Mouse (Mus musculus) liver, embryonic 13.5 days (tissue): ENCODE measurements around the gene Gnat1. TPM values are rescaled to one million over a fixed set of nuclear protein-coding genes. Genes with fewer than 3 reads are reported as not detected.
A peak's percentile ranks its signal among the peaks of the same experiment; 100 is the strongest.

Experiments used
- ATAC-seq: fragments of 200-750 bp; cut with Nextera tagmentation; 2 replicates; pipeline ENCODE4 v1.8.0; 2017; ENCODE audit warnings: low read depth, mild to moderate bottlenecking, moderate number of reproducible peaks, moderate library complexity
- DNase-seq: peaks from one replicate; pipeline ENCODE4 v3.0.0; 2022
- H3K27ac ChIP-seq: fragments of 300-500 bp; sonication (generic); 2 replicates; pipeline ENCODE4 v1.5.1; 2015; ENCODE audit warnings: moderate library complexity, mild to moderate bottlenecking, inconsistent platforms
- H3K27me3 ChIP-seq: fragments of 300-500 bp; sonication (generic); 2 replicates; pipeline ENCODE4 v1.6.1; 2015; ENCODE audit warnings: mild to moderate bottlenecking, inconsistent platforms
- H3K36me3 ChIP-seq: fragments of 300-500 bp; sonication (generic); 2 replicates; pipeline ENCODE4 v1.6.1; 2015; ENCODE audit warnings: mild to moderate bottlenecking, inconsistent platforms
- H3K4me1 ChIP-seq: fragments of 300-500 bp; sonication (generic); replicated peaks from 2 replicates; pipeline ENCODE4 v1.6.1; 2015; ENCODE audit warnings: inconsistent platforms
- H3K4me2 ChIP-seq: fragments of 300-500 bp; sonication (generic); 2 replicates; pipeline ENCODE4 v1.6.1; 2015; ENCODE audit warnings: inconsistent platforms, mild to moderate bottlenecking, moderate library complexity
- H3K4me3 ChIP-seq: fragments of 300-500 bp; sonication (generic); replicated peaks from 2 replicates; pipeline ENCODE4 v1.5.1; 2015; ENCODE audit warnings: mild to moderate bottlenecking, inconsistent platforms
- H3K9ac ChIP-seq: fragments of 300-500 bp; sonication (generic); 2 replicates; pipeline ENCODE4 v1.6.1; 2015; ENCODE audit warnings: mild to moderate bottlenecking, inconsistent platforms
- H3K9me3 ChIP-seq: fragments of 300-500 bp; sonication (generic); replicated peaks from 2 replicates; pipeline ENCODE4 v1.6.1; 2016; ENCODE audit warnings: inconsistent platforms
- WGBS: fragments of 180-500 bp; shearing (Covaris S2); methylation state at CpG from one replicate; pipeline ENCODE4 v1.1.7; 2015; ENCODE audit not compliant: insufficient replicate concordance; 5-methylcytosine and 5-hydroxymethylcytosine counted together
- polyA plus RNA-seq: library from polyadenylated mRNA; unstranded; fragments of >200 nt; fragmentation: Nextera tagmentation; extraction: Ambion mirVana; gene quantifications from 2 replicates; pipeline ENCODE4 v1.2.1, GENCODE M21; 2015

Gnat1 gene
- polyA plus RNA-seq, 1 experiment from 2014 or later, result 1.5 TPM

- Histone ChIP-seq H3K4me2 (no peak within 1 kb of the TSS), H3K36me3 (no peaks in the 10 kb centered on the region), H3K9ac (no peak within 1 kb of the TSS), H3K9me3 (no peaks in the 10 kb centered on the region), H3K4me1 (peaks cover 23% of the 10 kb centered on the region), H3K27me3 (peaks cover 74% of the 10 kb centered on the region), H3K4me3 (no peak within 1 kb of the TSS), H3K27ac (no peak within 1 kb of the TSS)
- ATAC-seq (no peak), DNase-seq (no peak)
- WGBS, result 69% methylated on average over 9 of the region's 9 CpGs
Measured at GRCm38 (mm10) chr9:107669480-107669945, 10.0 kb downstream of the Gnat1 start, which contains the start of gene Slc38a3. TSS of gene Slc38a3 (minus strand) at chr9:107669530.

GRCm38 (mm10) chr9:107668916-107669315 lies 10.6 kb downstream of the Gnat1 start:
- Histone ChIP-seq H3K9me3 (no peaks in the 10 kb centered on the region), H3K4me3 (no peak overlapping the region), H3K36me3 (no peaks in the 10 kb centered on the region), H3K27me3 (peaks cover 71% of the 10 kb centered on the region), H3K4me2 (no peak overlapping the region), H3K4me1 (peaks cover 23% of the 10 kb centered on the region), H3K27ac (no peak overlapping the region), H3K9ac (no peak overlapping the region)
- 56% methylated on average over 3 of the region's 3 CpGs for WGBS
- no peak for DNase-seq
- ATAC-seq, result no peak

- ATAC-seq (no peak), DNase-seq (no peak)
- H3K4me1 ChIP-seq, result peaks cover 23% of the 10 kb centered on the region
- peak overlapping the region; percentile 64; the same call in 1 of the 2 replicates for H3K4me2 ChIP-seq
- H3K27ac ChIP-seq, result no peak overlapping the region
- peaks cover 77% of the 10 kb centered on the region for H3K27me3 ChIP-seq
- no peak overlapping the region for H3K9ac ChIP-seq
- no peaks in the 10 kb centered on the region for H3K36me3 ChIP-seq
- 27% methylated on average over 8 of the region's 8 CpGs for WGBS
- no peak overlapping the region for H3K4me3 ChIP-seq
- no peaks in the 10 kb centered on the region for H3K9me3 ChIP-seq
Measured at GRCm38 (mm10) chr9:107668011-107668410, 11.5 kb downstream of the Gnat1 start.

GRCm38 (mm10) chr9:107667219-107667618 lies 12.3 kb downstream of the Gnat1 start:
- Histone ChIP-seq H3K4me2 (peak overlapping the region; percentile 64), H3K36me3 (no peaks in the 10 kb centered on the region), H3K9ac (peak overlapping the region; percentile 47), H3K27ac (no peak overlapping the region), H3K4me1 (peaks cover 23% of the 10 kb centered on the region), H3K27me3 (peaks cover 81% of the 10 kb centered on the region), H3K4me3 (peak overlapping the region; percentile 46), H3K9me3 (no peaks in the 10 kb centered on the region)
- 3% methylated on average over 24 of the region's 24 CpGs for WGBS
- DNase-seq (no peak), ATAC-seq (peak; percentile 71)

GRCm38 (mm10) chr9:107666751-107667205 lies 12.7 kb downstream of the Gnat1 start:
- Histone ChIP-seq H3K4me3 (peak overlapping the region; percentile 46), H3K9ac (peak overlapping the region; percentile 47), H3K4me1 (peaks cover 23% of the 10 kb centered on the region), H3K4me2 (peak overlapping the region; percentile 64), H3K27me3 (peaks cover 81% of the 10 kb centered on the region), H3K36me3 (no peaks in the 10 kb centered on the region), H3K27ac (no peak overlapping the region), H3K9me3 (no peaks in the 10 kb centered on the region)
- no peak for DNase-seq
- WGBS, result 4% methylated on average over 30 of the region's 30 CpGs
- ATAC-seq, result no peak

- ATAC-seq (no peak), DNase-seq (no peak)
- H3K9ac ChIP-seq, result no peak overlapping the region
- 59% methylated on average over 7 of the region's 7 CpGs for WGBS
- H3K27me3 ChIP-seq, result peaks cover 74% of the 10 kb centered on the region
- H3K4me3 ChIP-seq, result no peak overlapping the region
- H3K9me3 ChIP-seq, result no peaks in the 10 kb centered on the region
- no peak overlapping the region for H3K27ac ChIP-seq
- no peaks in the 10 kb centered on the region for H3K36me3 ChIP-seq
- peaks cover 23% of the 10 kb centered on the region for H3K4me1 ChIP-seq
- no peak overlapping the region for H3K4me2 ChIP-seq
Measured at GRCm38 (mm10) chr9:107665308-107665707, 14.2 kb downstream of the Gnat1 start.

GRCm38 (mm10) chr9:107663525-107663924 lies 16.0 kb downstream of the Gnat1 start:
- Histone ChIP-seq H3K4me2 (no peak overlapping the region), H3K9ac (no peak overlapping the region), H3K27ac (no peak overlapping the region), H3K27me3 (peaks cover 57% of the 10 kb centered on the region), H3K9me3 (no peaks in the 10 kb centered on the region), H3K4me3 (no peak overlapping the region), H3K36me3 (no peaks in the 10 kb centered on the region), H3K4me1 (peaks cover 21% of the 10 kb centered on the region)
- WGBS, result 65% methylated on average over 9 of the region's 9 CpGs
- no peak for DNase-seq
- no peak for ATAC-seq

GRCm38 (mm10) chr9:107662342-107662741 lies 17.2 kb downstream of the Gnat1 start:
- no peak overlapping the region for H3K4me2 ChIP-seq
- H3K9ac ChIP-seq, result no peak overlapping the region
- DNase-seq, result no peak
- no peaks in the 10 kb centered on the region for H3K36me3 ChIP-seq
- H3K27ac ChIP-seq, result no peak overlapping the region
- peaks cover 10% of the 10 kb centered on the region for H3K4me1 ChIP-seq
- H3K27me3 ChIP-seq, result peaks cover 45% of the 10 kb centered on the region
- no peaks in the 10 kb centered on the region for H3K9me3 ChIP-seq
- no peak overlapping the region for H3K4me3 ChIP-seq
- 66% methylated on average over 8 of the region's 8 CpGs for WGBS
- no peak for ATAC-seq

GRCm38 (mm10) chr9:107660777-107661176 lies 18.7 kb downstream of the Gnat1 start:
- no peak for DNase-seq
- H3K27me3 ChIP-seq, result peaks cover 29% of the 10 kb centered on the region
- H3K27ac ChIP-seq, result no peak overlapping the region
- H3K36me3 ChIP-seq, result no peaks in the 10 kb centered on the region
- H3K4me2 ChIP-seq, result no peak overlapping the region
- no peak overlapping the region for H3K4me3 ChIP-seq
- H3K4me1 ChIP-seq, result no peaks in the 10 kb centered on the region
- no peaks in the 10 kb centered on the region for H3K9me3 ChIP-seq
- no peak for ATAC-seq
- WGBS, result 62% methylated on average over 3 of the region's 3 CpGs
- no peak overlapping the region for H3K9ac ChIP-seq

- Histone ChIP-seq H3K27me3 (peaks cover 21% of the 10 kb centered on the region), H3K36me3 (no peaks in the 10 kb centered on the region), H3K4me2 (no peak overlapping the region), H3K9me3 (no peaks in the 10 kb centered on the region), H3K4me3 (no peak overlapping the region), H3K9ac (no peak overlapping the region), H3K27ac (no peak overlapping the region), H3K4me1 (no peaks in the 10 kb centered on the region)
- DNase-seq (no peak), ATAC-seq (no peak)
- WGBS, result 64% methylated on average over 3 of the region's 3 CpGs
Measured at GRCm38 (mm10) chr9:107659961-107660360, 19.6 kb downstream of the Gnat1 start.

- Histone ChIP-seq H3K4me3 (no peak overlapping the region), H3K4me1 (no peaks in the 10 kb centered on the region), H3K36me3 (no peaks in the 10 kb centered on the region), H3K27ac (no peak overlapping the region), H3K27me3 (peaks cover 17% of the 10 kb centered on the region), H3K9me3 (no peaks in the 10 kb centered on the region), H3K9ac (no peak overlapping the region), H3K4me2 (no peak overlapping the region)
- 70% methylated on average over 10 of the region's 10 CpGs for WGBS
- DNase-seq, result no peak
- no peak for ATAC-seq
Measured at GRCm38 (mm10) chr9:107659551-107659950, 20.0 kb downstream of the Gnat1 start.

GRCm38 (mm10) chr9:107658096-107658495 lies 21.4 kb downstream of the Gnat1 start:
- H3K36me3 ChIP-seq, result no peaks in the 10 kb centered on the region
- ATAC-seq (no peak), DNase-seq (no peak)
- no peak overlapping the region for H3K4me3 ChIP-seq
- H3K4me1 ChIP-seq, result no peaks in the 10 kb centered on the region; the same call in 1 of the 2 replicates
- no peak overlapping the region for H3K9ac ChIP-seq
- no peak overlapping the region for H3K4me2 ChIP-seq
- H3K27me3 ChIP-seq, result peaks cover 5% of the 10 kb centered on the region; the same call in 1 of the 2 replicates
- 64% methylated on average over 6 of the region's 6 CpGs for WGBS
- no peak overlapping the region for H3K27ac ChIP-seq
- H3K9me3 ChIP-seq, result no peaks in the 10 kb centered on the region
